Mouse (Mus musculus) brain, embryonic 14.5 days (tissue): Measurements from ENCODE around the gene Alkbh2.

Experiments
- CTCF ChIP-seq: fragments of 200-500 bp; IDR thresholded peaks from 2 replicates; pipeline ENCODE4 v1.5.1; 2012; ENCODE audit warnings: inconsistent platforms, mild to moderate bottlenecking, moderate library complexity, borderline replicate concordance; ENCODE audit not compliant: insufficient read depth, insufficient read length; ENCODE audit errors: extremely low read depth
- POLR2A ChIP-seq: fragments of 200-500 bp; IDR thresholded peaks from 2 replicates; pipeline ENCODE4 v1.6.1; 2012; ENCODE audit warnings: mild to moderate bottlenecking, inconsistent platforms, borderline replicate concordance; ENCODE audit not compliant: poor library complexity, insufficient read depth, insufficient read length, severe bottlenecking; ENCODE audit errors: extremely low read depth

- TF ChIP-seq CTCF (no peak), POLR2A (no peak)
These were observed 33.4 kb upstream of the Alkbh2 start for GRCm38 (mm10) chr5:114161424-114161823.
